Mouse (Mus musculus): ENCODE data around the gene Siae. TPM values are rescaled to one million over a fixed set of nuclear protein-coding genes. Genes with fewer than 3 reads are reported as not detected.

The Siae gene
- polyA plus RNA-seq, 1 experiment, result 10.0 TPM

- no peaks in the 10 kb centered on the region for H3K36me3 ChIP-seq (ENCODE audit: control insufficient read depth, insufficient read depth, low read length)
- 92% methylated on average over 4 of the region's 4 CpGs for WGBS
- no peak overlapping the region for H3K27ac ChIP-seq (ENCODE audit: control insufficient read depth, insufficient read depth, low read length)
- no peaks in the 10 kb centered on the region for H3K27me3 ChIP-seq (ENCODE audit: control insufficient read depth, insufficient read depth, low read length)
- H3K4me1 ChIP-seq (replicated peaks; ENCODE audit: control insufficient read depth, insufficient read depth, low read length), result no peaks in the 10 kb centered on the region
- H3K4me3 ChIP-seq (ENCODE audit: control insufficient read depth, insufficient read depth, low read length), result no peak overlapping the region
- DNase-seq, result no peak
- TF ChIP-seq POLR2A (IDR thresholded peaks at IDR 0.05; ENCODE audit: control insufficient read depth, extremely low read depth, insufficient read depth, low read length, poor library complexity) (no peak), CTCF (IDR thresholded peaks at IDR 0.05; ENCODE audit: borderline replicate concordance, control insufficient read depth, extremely low read depth, insufficient read depth, low read length, poor library complexity) (no peak)
These were observed 31.2 kb downstream of the Siae start for GRCm38 (mm10) chr9:37586718-37587117.

GRCm38 (mm10) chr9:37590381-37590780, 34.9 kb downstream of the Siae start:
- TF ChIP-seq POLR2A (IDR thresholded peaks at IDR 0.05; ENCODE audit: control insufficient read depth, extremely low read depth, insufficient read depth, low read length, poor library complexity) (no peak), CTCF (IDR thresholded peaks at IDR 0.05; ENCODE audit: borderline replicate concordance, control insufficient read depth, extremely low read depth, insufficient read depth, low read length, poor library complexity) (no peak)

GRCm38 (mm10) chr9:37592025-37592424, 36.5 kb downstream of the Siae start:
- Histone ChIP-seq H3K36me3 (ENCODE audit: control insufficient read depth, insufficient read depth, low read length) (no peaks in the 10 kb centered on the region), H3K4me3 (ENCODE audit: control insufficient read depth, insufficient read depth, low read length) (no peak overlapping the region), H3K27ac (ENCODE audit: control insufficient read depth, insufficient read depth, low read length) (no peak overlapping the region), H3K4me1 (replicated peaks; ENCODE audit: control insufficient read depth, insufficient read depth, low read length) (peaks cover 2% of the 10 kb centered on the region; the same call in 1 of the 2 replicates), H3K27me3 (ENCODE audit: control insufficient read depth, insufficient read depth, low read length) (no peaks in the 10 kb centered on the region)
- TF ChIP-seq POLR2A (IDR thresholded peaks at IDR 0.05; ENCODE audit: control insufficient read depth, extremely low read depth, insufficient read depth, low read length, poor library complexity) (no peak), CTCF (IDR thresholded peaks at IDR 0.05; ENCODE audit: borderline replicate concordance, control insufficient read depth, extremely low read depth, insufficient read depth, low read length, poor library complexity) (no peak)
- DNase-seq, result no peak
- WGBS, result 78% methylated on average over 2 of the region's 2 CpGs

More at GRCm38 (mm10) chr9:37590381-37590780, 34.9 kb downstream of the Siae start:
- no peak for DNase-seq
- H3K4me1 ChIP-seq (replicated peaks; ENCODE audit: control insufficient read depth, insufficient read depth, low read length), result peaks cover 2% of the 10 kb centered on the region; the same call in 1 of the 2 replicates
- no peaks in the 10 kb centered on the region for H3K27me3 ChIP-seq (ENCODE audit: control insufficient read depth, insufficient read depth, low read length)
- H3K36me3 ChIP-seq (ENCODE audit: control insufficient read depth, insufficient read depth, low read length), result no peaks in the 10 kb centered on the region
- WGBS, result 86% methylated on average over 4 of the region's 4 CpGs
- H3K27ac ChIP-seq (ENCODE audit: control insufficient read depth, insufficient read depth, low read length), result no peak overlapping the region
- H3K4me3 ChIP-seq (ENCODE audit: control insufficient read depth, insufficient read depth, low read length), result no peak overlapping the region

- Histone ChIP-seq H3K4me3 (ENCODE audit: control insufficient read depth, insufficient read depth, low read length) (no peak overlapping the region), H3K27me3 (ENCODE audit: control insufficient read depth, insufficient read depth, low read length) (no peaks in the 10 kb centered on the region), H3K36me3 (ENCODE audit: control insufficient read depth, insufficient read depth, low read length) (no peaks in the 10 kb centered on the region), H3K4me1 (replicated peaks; ENCODE audit: control insufficient read depth, insufficient read depth, low read length) (peaks cover 2% of the 10 kb centered on the region; the same call in 1 of the 2 replicates), H3K27ac (ENCODE audit: control insufficient read depth, insufficient read depth, low read length) (no peak overlapping the region)
- no peak for TF ChIP-seq POLR2A (IDR thresholded peaks at IDR 0.05; ENCODE audit: control insufficient read depth, extremely low read depth, insufficient read depth, low read length, poor library complexity)
- no peak for TF ChIP-seq CTCF (IDR thresholded peaks at IDR 0.05; ENCODE audit: borderline replicate concordance, control insufficient read depth, extremely low read depth, insufficient read depth, low read length, poor library complexity)
- DNase-seq, result no peak
- 24% methylated on average over 6 of the region's 6 CpGs for whole genome bisulfite sequencing
These were observed 37.1 kb downstream of the Siae start for GRCm38 (mm10) chr9:37592633-37593032.

- no peak overlapping the region for H3K4me3 ChIP-seq (ENCODE audit: control insufficient read depth, insufficient read depth, low read length)
- H3K27ac ChIP-seq (ENCODE audit: control insufficient read depth, insufficient read depth, low read length), result no peak overlapping the region
- no peaks in the 10 kb centered on the region for H3K36me3 ChIP-seq (ENCODE audit: control insufficient read depth, insufficient read depth, low read length)
- TF ChIP-seq CTCF (IDR thresholded peaks at IDR 0.05; ENCODE audit: borderline replicate concordance, control insufficient read depth, extremely low read depth, insufficient read depth, low read length, poor library complexity) (no peak), POLR2A (IDR thresholded peaks at IDR 0.05; ENCODE audit: control insufficient read depth, extremely low read depth, insufficient read depth, low read length, poor library complexity) (no peak)
- no peak for DNase-seq
- peaks cover 2% of the 10 kb centered on the region; the same call in 1 of the 2 replicates for H3K4me1 ChIP-seq (replicated peaks; ENCODE audit: control insufficient read depth, insufficient read depth, low read length)
- no peaks in the 10 kb centered on the region for H3K27me3 ChIP-seq (ENCODE audit: control insufficient read depth, insufficient read depth, low read length)
- WGBS, result 95% methylated on average over 3 of the region's 3 CpGs
These were observed 38.2 kb downstream of the Siae start for GRCm38 (mm10) chr9:37593690-37594089.

GRCm38 (mm10) chr9:37595570-37595969, 40.1 kb downstream of the Siae start:
- WGBS, result 70% methylated on average over 1 of the region's 1 CpGs
- peaks cover 2% of the 10 kb centered on the region; the same call in 1 of the 2 replicates for H3K4me1 ChIP-seq (replicated peaks; ENCODE audit: control insufficient read depth, insufficient read depth, low read length)

GRCm38 (mm10) chr9:37598637-37599036, 43.1 kb downstream of the Siae start:
- Histone ChIP-seq H3K4me1 (replicated peaks; ENCODE audit: control insufficient read depth, insufficient read depth, low read length) (no peaks in the 10 kb centered on the region), H3K27me3 (ENCODE audit: control insufficient read depth, insufficient read depth, low read length) (no peaks in the 10 kb centered on the region), H3K4me3 (ENCODE audit: control insufficient read depth, insufficient read depth, low read length) (no peak overlapping the region), H3K36me3 (ENCODE audit: control insufficient read depth, insufficient read depth, low read length) (no peaks in the 10 kb centered on the region), H3K27ac (ENCODE audit: control insufficient read depth, insufficient read depth, low read length) (no peak overlapping the region)
- 75% methylated on average over 2 of the region's 2 CpGs for whole genome bisulfite sequencing
- no peak for TF ChIP-seq CTCF (IDR thresholded peaks at IDR 0.05; ENCODE audit: borderline replicate concordance, control insufficient read depth, extremely low read depth, insufficient read depth, low read length, poor library complexity)
- TF ChIP-seq POLR2A (IDR thresholded peaks at IDR 0.05; ENCODE audit: control insufficient read depth, extremely low read depth, insufficient read depth, low read length, poor library complexity), result no peak
- DNase-seq, result no peak

More at GRCm38 (mm10) chr9:37595570-37595969, 40.1 kb downstream of the Siae start:
- no peak overlapping the region for H3K27ac ChIP-seq (ENCODE audit: control insufficient read depth, insufficient read depth, low read length)
- no peak for TF ChIP-seq CTCF (IDR thresholded peaks at IDR 0.05; ENCODE audit: borderline replicate concordance, control insufficient read depth, extremely low read depth, insufficient read depth, low read length, poor library complexity)
- TF ChIP-seq POLR2A (IDR thresholded peaks at IDR 0.05; ENCODE audit: control insufficient read depth, extremely low read depth, insufficient read depth, low read length, poor library complexity), result no peak
- H3K4me3 ChIP-seq (ENCODE audit: control insufficient read depth, insufficient read depth, low read length), result no peak overlapping the region
- H3K27me3 ChIP-seq (ENCODE audit: control insufficient read depth, insufficient read depth, low read length), result no peaks in the 10 kb centered on the region
- no peaks in the 10 kb centered on the region for H3K36me3 ChIP-seq (ENCODE audit: control insufficient read depth, insufficient read depth, low read length)
- no peak for DNase-seq

All from thymus, adult 2 months (tissue).